Mouse (Mus musculus): ENCODE measurements around the gene Grip2. TPM values are rescaled to one million over a fixed set of nuclear protein-coding genes. Genes with fewer than 3 reads are reported as not detected.

Grip2 gene
- total and polyA plus RNA-seq, 3 experiments = 0.05 TPM; not detected in 2

DNA sequence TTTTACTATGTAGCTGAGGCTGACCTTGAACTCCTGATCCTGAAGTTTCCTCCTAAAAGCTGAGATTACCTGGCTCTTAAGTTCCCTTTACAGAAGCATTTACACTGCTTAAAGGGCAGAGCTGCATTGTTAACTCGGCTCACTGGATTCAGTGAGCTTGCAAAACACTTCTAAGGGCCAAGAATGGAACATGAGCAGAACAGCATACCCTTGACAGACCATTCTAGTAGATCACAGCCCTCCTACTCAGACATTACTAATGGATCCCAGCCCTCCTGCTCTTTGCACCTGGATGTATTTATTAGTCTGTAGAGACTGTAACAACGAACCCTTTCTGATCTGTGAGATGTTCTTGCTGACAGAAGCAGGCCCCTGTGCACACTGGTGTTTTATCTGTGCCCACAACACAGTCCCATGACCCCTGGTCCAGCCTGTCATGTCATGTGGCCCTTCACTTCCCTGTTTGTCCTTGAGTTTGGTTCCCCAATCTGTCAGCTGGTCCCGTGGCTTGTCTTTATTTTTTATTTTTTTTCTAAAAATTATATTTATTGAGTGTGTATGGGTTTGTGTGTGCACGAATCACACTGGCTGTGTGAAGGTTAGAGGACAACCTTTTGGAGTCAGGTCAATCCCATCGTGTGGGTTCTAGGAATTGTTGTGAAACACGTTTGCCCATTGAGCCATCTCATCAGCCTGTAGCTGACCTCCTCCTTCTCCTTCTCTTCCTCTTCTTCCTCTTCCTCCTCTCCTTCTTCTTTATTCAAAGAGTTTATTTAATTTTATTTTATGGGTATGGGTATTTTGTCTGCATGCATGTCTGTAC is 110.9 kb downstream of the Grip2 start:
- ATAC-seq (ENCODE audit: extremely low read depth, insufficient number of reproducible peaks, low FRiP score, poor library complexity, severe bottlenecking) (peak; percentile 35; the same call in 1 of the 2 replicates), DNase-seq (ENCODE audit: low spot score) (no peak)
- TF ChIP-seq GATA2 (IDR thresholded peaks at IDR 0.05; ENCODE audit: borderline replicate concordance, low read depth, low read length) = no peak
- no peak for TF ChIP-seq CTCF (IDR thresholded peaks at IDR 0.05; ENCODE audit: low read depth, low read length)
- no peak for TF ChIP-seq TAL1 (conservative IDR thresholded peaks at IDR 0.05; ENCODE audit: low read depth, low read length)
- no peak for TF ChIP-seq POLR2AphosphoS5 (IDR thresholded peaks at IDR 0.05; ENCODE audit: insufficient replicate concordance, low read depth, low read length)
- TF ChIP-seq GATA1 (IDR thresholded peaks at IDR 0.05; ENCODE audit: borderline replicate concordance, low read length) = no peak
- H3K4me3 ChIP-seq (ENCODE audit: low read depth, low read length) = no peak overlapping the region
- H3K4me1 ChIP-seq (ENCODE audit: insufficient read depth, low read depth, low read length) = no peaks in the 10 kb centered on the region
- H3K27me3 ChIP-seq (ENCODE audit: insufficient read depth, low read length) = peaks cover 7% of the 10 kb centered on the region; the same call in 1 of the 2 replicates
- H3K36me3 ChIP-seq (replicated peaks) = no peaks in the 10 kb centered on the region
- no peaks in the 10 kb centered on the region for H3K9me3 ChIP-seq (replicated peaks)

DNA sequence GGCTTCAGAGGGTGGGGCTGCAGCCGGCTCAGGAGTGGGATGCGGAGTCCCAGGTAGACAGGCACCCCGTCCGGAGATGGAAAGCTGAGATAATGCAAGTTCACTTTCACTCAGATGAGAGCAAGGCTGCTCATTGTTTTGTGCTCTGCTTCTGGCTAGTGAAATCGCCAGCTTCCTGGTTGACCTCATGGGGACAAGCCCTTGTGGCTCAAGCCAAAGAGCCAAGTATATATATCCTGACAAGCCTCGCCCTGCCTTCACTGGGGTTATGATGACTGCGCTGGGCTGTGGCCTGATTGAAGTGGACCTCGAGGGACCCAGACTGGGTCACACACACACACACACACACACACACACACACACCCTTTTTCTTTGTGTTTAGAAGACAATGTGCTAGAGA is 112.0 kb downstream of the Grip2 start:
- no peak for TF ChIP-seq POLR2AphosphoS5 (IDR thresholded peaks at IDR 0.05; ENCODE audit: insufficient replicate concordance, low read depth, low read length)
- no peak for TF ChIP-seq TAL1 (conservative IDR thresholded peaks at IDR 0.05; ENCODE audit: low read depth, low read length)
- no peak for TF ChIP-seq CTCF (IDR thresholded peaks at IDR 0.05; ENCODE audit: low read depth, low read length)
- TF ChIP-seq GATA1 (IDR thresholded peaks at IDR 0.05; ENCODE audit: borderline replicate concordance, low read length) = no peak
- TF ChIP-seq GATA2 (IDR thresholded peaks at IDR 0.05; ENCODE audit: borderline replicate concordance, low read depth, low read length) = no peak
- ATAC-seq (ENCODE audit: extremely low read depth, insufficient number of reproducible peaks, low FRiP score, poor library complexity, severe bottlenecking) = no peak
- H3K4me1 ChIP-seq (ENCODE audit: insufficient read depth, low read depth, low read length) = no peaks in the 10 kb centered on the region

DNA sequence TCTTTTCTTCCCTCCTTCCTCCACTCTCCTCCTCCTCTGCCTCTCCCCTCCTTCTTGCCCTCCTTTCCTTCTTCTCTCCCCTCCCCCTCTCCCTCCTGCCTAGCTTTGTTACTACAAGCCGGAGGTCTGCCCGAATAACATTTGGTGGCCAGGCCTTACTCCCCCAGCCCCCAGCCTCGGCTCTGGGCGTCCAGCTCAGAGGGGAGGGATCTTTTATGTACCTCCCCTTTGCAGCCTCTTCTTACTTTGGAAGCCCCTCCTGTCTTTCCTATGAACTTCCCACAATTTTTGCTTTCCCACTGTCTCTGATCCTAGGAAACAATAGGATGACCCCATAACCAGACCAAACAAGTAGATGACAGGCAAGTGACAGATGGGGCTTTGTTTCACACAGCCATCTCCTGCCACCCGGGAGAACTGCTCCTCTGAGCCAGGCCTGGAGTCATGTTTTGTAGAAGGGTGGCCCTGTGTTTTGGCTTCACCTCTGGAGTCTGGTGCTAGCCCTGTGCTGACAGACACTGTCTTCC is 113.6 kb downstream of the Grip2 start:
- TF ChIP-seq POLR2AphosphoS5 (IDR thresholded peaks at IDR 0.05; ENCODE audit: insufficient replicate concordance, low read depth, low read length) = no peak
- TF ChIP-seq CTCF (IDR thresholded peaks at IDR 0.05; ENCODE audit: low read depth, low read length) = no peak
- no peak for TF ChIP-seq GATA2 (IDR thresholded peaks at IDR 0.05; ENCODE audit: borderline replicate concordance, low read depth, low read length)
- TF ChIP-seq TAL1 (conservative IDR thresholded peaks at IDR 0.05; ENCODE audit: low read depth, low read length) = no peak
- TF ChIP-seq GATA1 (IDR thresholded peaks at IDR 0.05; ENCODE audit: borderline replicate concordance, low read length) = no peak
- Histone ChIP-seq H3K4me1 (ENCODE audit: insufficient read depth, low read depth, low read length) (no peaks in the 10 kb centered on the region), H3K4me3 (ENCODE audit: low read depth, low read length) (no peak overlapping the region), H3K9me3 (replicated peaks) (no peaks in the 10 kb centered on the region), H3K27me3 (ENCODE audit: insufficient read depth, low read length) (peaks cover 7% of the 10 kb centered on the region; the same call in 1 of the 2 replicates), H3K36me3 (replicated peaks) (no peaks in the 10 kb centered on the region)
- no peak for ATAC-seq (ENCODE audit: extremely low read depth, insufficient number of reproducible peaks, low FRiP score, poor library complexity, severe bottlenecking)
- no peak for DNase-seq (ENCODE audit: low spot score)

More for the DNA sequence above, 112.0 kb downstream of the Grip2 start:
- no peaks in the 10 kb centered on the region for H3K9me3 ChIP-seq (replicated peaks)
- H3K36me3 ChIP-seq (replicated peaks) = no peaks in the 10 kb centered on the region
- H3K4me3 ChIP-seq (ENCODE audit: low read depth, low read length) = no peak overlapping the region
- peaks cover 7% of the 10 kb centered on the region; the same call in 1 of the 2 replicates for H3K27me3 ChIP-seq (ENCODE audit: insufficient read depth, low read length)
- no peak for DNase-seq (ENCODE audit: low spot score)

DNA sequence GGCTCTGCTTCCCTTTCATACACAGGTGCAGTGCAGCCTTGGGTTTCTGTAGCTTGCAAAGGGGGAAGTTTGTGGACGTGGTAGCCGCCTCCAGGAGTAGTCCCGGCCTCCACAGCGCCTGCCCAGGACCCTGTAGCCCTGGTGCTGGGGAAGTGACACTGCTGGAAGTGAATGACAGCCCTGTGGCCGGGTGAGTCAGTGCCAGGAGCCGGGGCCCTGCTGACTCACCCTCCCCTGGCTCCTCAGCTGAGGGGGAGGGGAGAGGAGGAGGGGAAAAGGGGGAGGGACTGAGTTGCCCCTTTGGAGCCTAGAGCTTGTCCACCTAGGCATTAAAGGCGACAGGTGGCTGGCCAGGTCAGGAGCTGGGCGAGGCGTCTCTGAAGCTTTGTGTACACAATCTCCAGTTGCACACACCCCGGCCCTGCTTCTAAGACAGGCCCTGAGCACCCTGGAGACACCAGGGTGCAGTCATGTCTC is 114.2 kb downstream of the Grip2 start:
- peak; percentile 4 for DNase-seq (ENCODE audit: low spot score)
- Histone ChIP-seq H3K4me1 (ENCODE audit: insufficient read depth, low read depth, low read length) (no peaks in the 10 kb centered on the region), H3K27me3 (ENCODE audit: insufficient read depth, low read length) (peaks cover 7% of the 10 kb centered on the region; the same call in 1 of the 2 replicates), H3K9me3 (replicated peaks) (no peaks in the 10 kb centered on the region), H3K4me3 (ENCODE audit: low read depth, low read length) (no peak overlapping the region), H3K36me3 (replicated peaks) (no peaks in the 10 kb centered on the region)
- peak; percentile 81 for ATAC-seq (ENCODE audit: extremely low read depth, insufficient number of reproducible peaks, low FRiP score, poor library complexity, severe bottlenecking)
- TF ChIP-seq TAL1 (conservative IDR thresholded peaks at IDR 0.05; ENCODE audit: low read depth, low read length) (no peak), POLR2AphosphoS5 (IDR thresholded peaks at IDR 0.05; ENCODE audit: insufficient replicate concordance, low read depth, low read length) (no peak), GATA2 (IDR thresholded peaks at IDR 0.05; ENCODE audit: borderline replicate concordance, low read depth, low read length) (no peak), GATA1 (IDR thresholded peaks at IDR 0.05; ENCODE audit: borderline replicate concordance, low read length) (no peak), CTCF (IDR thresholded peaks at IDR 0.05; ENCODE audit: low read depth, low read length) (no peak)

DNA sequence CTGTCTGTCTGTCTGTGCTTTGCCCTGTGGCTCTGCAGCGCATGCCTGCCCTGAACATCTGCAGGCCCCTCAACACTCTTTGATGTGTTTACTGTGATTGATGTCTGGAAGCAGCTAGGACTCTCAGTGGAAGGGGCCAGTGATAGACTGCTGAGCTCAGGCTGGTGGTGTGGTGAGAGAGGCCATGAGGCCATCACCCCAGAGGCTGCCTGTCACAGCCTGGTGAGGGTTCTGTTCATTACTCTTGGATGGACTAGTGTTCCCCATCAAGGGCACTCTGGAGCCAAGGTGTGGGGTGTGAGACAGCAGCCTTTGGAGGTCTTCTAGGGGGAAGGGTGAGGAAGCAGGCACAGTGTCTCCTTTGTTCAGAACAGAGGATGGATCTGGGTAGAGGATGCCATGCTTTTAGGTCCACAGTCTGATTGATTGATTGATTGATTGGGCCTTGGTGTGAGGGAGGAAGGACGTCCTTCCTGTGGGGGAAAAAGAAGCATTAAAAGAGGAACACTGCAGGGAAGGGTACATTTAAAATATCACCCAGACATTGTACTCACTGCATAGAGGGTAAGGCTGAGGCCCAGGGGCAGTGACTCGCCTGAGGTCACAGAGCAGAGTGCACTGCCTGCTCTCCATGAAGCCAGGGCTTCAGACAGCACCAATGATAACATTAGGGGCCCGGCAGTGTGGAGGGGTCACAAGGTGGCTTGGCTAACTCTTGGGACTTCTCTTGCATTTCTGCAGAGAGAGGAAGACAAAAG is 114.8 kb downstream of the Grip2 start:
- DNase-seq (ENCODE audit: low spot score) (no peak), ATAC-seq (ENCODE audit: extremely low read depth, insufficient number of reproducible peaks, low FRiP score, poor library complexity, severe bottlenecking) (no peak)
- peaks cover 7% of the 10 kb centered on the region; the same call in 1 of the 2 replicates for H3K27me3 ChIP-seq (ENCODE audit: insufficient read depth, low read length)
- no peaks in the 10 kb centered on the region for H3K9me3 ChIP-seq (replicated peaks)
- H3K36me3 ChIP-seq (replicated peaks) = no peaks in the 10 kb centered on the region
- H3K4me1 ChIP-seq (ENCODE audit: insufficient read depth, low read depth, low read length) = no peaks in the 10 kb centered on the region
- no peak for TF ChIP-seq POLR2AphosphoS5 (IDR thresholded peaks at IDR 0.05; ENCODE audit: insufficient replicate concordance, low read depth, low read length)
- no peak for TF ChIP-seq TAL1 (conservative IDR thresholded peaks at IDR 0.05; ENCODE audit: low read depth, low read length)
- TF ChIP-seq CTCF (IDR thresholded peaks at IDR 0.05; ENCODE audit: low read depth, low read length) = no peak
- TF ChIP-seq GATA1 (IDR thresholded peaks at IDR 0.05; ENCODE audit: borderline replicate concordance, low read length) = no peak
- no peak for TF ChIP-seq GATA2 (IDR thresholded peaks at IDR 0.05; ENCODE audit: borderline replicate concordance, low read depth, low read length)
- H3K4me3 ChIP-seq (ENCODE audit: low read depth, low read length) = no peak overlapping the region

Other genes with a start within 250 kb of the Grip2 start
- 1.6 TPM in 1 of 2 replicates, not detected in the other for gene Slc6a6, start 143.2 kb downstream of the Grip2 start, total RNA-seq (2014; fragmentation: Nextera tagmentation)
- gene Slc6a6, start 143.2 kb downstream of the Grip2 start, total RNA-seq (2017) = 2.8 and 3.8 TPM in 2 replicates
- 0.01 and 0.03 TPM in 2 replicates for gene Slc6a6, start 143.2 kb downstream of the Grip2 start, polyA plus RNA-seq (2012)
- 52.7 and 57.4 TPM in 2 replicates for gene Ccdc174, start 50.8 kb upstream of the Grip2 start, total RNA-seq (2014; fragmentation: Nextera tagmentation)
- 49.5 and 67.9 TPM in 2 replicates for gene Ccdc174, start 50.8 kb upstream of the Grip2 start, total RNA-seq (2017)
- gene Ccdc174, start 50.8 kb upstream of the Grip2 start, polyA plus RNA-seq (2012) = 6.2 and 11.8 TPM in 2 replicates
- gene 4930590J08Rik, start 75.6 kb upstream of the Grip2 start, total RNA-seq (2014; fragmentation: Nextera tagmentation) = 2.3 and 5.5 TPM in 2 replicates
- gene 4930590J08Rik, start 75.6 kb upstream of the Grip2 start, total RNA-seq (2017) = 1.5 and 2.0 TPM in 2 replicates
- 0.12 and 0.18 TPM in 2 replicates for gene 4930590J08Rik, start 75.6 kb upstream of the Grip2 start, polyA plus RNA-seq (2012)
- gene Fgd5, start 151.6 kb upstream of the Grip2 start, total RNA-seq (2014; fragmentation: Nextera tagmentation) = 0.68 and 5.2 TPM in 2 replicates
- gene Fgd5, start 151.6 kb upstream of the Grip2 start, total RNA-seq (2017) = 0.05 and 0.06 TPM in 2 replicates
- gene Fgd5, start 151.6 kb upstream of the Grip2 start, polyA plus RNA-seq (2012) = 0.01 TPM in 1 of 2 replicates, not detected in the other